Mouse (Mus musculus): ENCODE measurements around the gene Med19.
A peak's percentile ranks its signal among the peaks of the same experiment; 100 is the strongest.
"Not testable (repeated sequence)": the region's sequence is repeated elsewhere in the genome, so short reads cannot be mapped to it uniquely, and the experiment has no call there.

Med19 gene

DNA sequence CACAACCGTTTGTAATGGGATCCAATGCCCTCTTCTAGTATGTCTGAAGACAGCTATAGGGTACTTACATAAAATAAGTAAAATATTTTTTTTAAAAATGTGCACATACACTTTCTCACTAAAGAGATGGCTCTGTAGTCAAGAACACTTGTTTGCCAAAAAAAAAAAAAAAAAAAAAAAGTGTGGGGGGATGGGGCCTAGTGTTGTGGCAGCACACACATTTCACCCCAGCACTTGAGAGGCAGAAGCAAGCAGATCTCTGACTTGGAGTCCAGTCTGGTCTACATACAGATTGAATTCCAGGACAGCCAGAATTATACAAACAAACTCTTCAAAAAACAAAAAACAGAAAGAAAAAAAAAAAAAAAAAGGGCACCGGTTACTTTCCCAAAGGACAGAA is 42.5 kb downstream of the Med19 start:
- DNase-seq (ENCODE audit: low spot score) = no peak

GRCm38 (mm10) chr2:84721182-84721581 is 43.0 kb downstream of the Med19 start:
- DNase-seq (ENCODE audit: low spot score) = no peak

GRCm38 (mm10) chr2:84723856-84724255 is 45.7 kb downstream of the Med19 start:
- DNase-seq (ENCODE audit: low spot score) = no peak

DNA sequence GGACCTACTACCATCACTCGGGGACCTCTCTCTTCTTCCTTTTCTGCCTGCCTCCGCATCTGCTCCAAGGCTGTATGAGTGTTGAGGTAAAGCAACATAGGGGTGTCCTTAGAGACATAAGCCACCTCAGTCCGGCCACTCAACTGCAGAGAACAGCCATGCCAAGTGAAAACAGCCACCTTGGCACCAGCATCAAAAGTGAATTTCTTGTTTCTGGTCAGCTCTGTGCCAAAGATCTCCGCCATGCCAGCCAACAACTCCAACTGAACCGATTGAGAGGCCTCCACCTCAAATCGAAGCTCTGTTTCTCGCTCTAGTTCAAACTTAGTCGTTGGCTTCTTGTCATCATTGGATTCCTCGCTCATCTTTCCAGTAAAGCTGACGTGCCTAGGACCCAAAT is 47.6 kb downstream of the Med19 start:
- no peak for DNase-seq (ENCODE audit: low spot score)

GRCm38 (mm10) chr2:84726716-84727115 is 48.5 kb downstream of the Med19 start:
- no peak for DNase-seq (ENCODE audit: low spot score)

- peak; percentile 90 for DNase-seq (ENCODE audit: low spot score)
Measured at GRCm38 (mm10) chr2:84727172-84727858, 49.1 kb downstream of the Med19 start, which contains the start of gene Clp1. Clp1 (minus strand) TSS chr2:84727350.

GRCm38 (mm10) chr2:84728191-84728590 is 50.0 kb downstream of the Med19 start:
- not testable (repeated sequence) for DNase-seq (ENCODE audit: low spot score)

- no peak for DNase-seq (ENCODE audit: low spot score)
Measured at GRCm38 (mm10) chr2:84731206-84731605, 53.0 kb downstream of the Med19 start.

GRCm38 (mm10) chr2:84732394-84732793 is 54.2 kb downstream of the Med19 start:
- no peak for DNase-seq (ENCODE audit: low spot score)

DNA sequence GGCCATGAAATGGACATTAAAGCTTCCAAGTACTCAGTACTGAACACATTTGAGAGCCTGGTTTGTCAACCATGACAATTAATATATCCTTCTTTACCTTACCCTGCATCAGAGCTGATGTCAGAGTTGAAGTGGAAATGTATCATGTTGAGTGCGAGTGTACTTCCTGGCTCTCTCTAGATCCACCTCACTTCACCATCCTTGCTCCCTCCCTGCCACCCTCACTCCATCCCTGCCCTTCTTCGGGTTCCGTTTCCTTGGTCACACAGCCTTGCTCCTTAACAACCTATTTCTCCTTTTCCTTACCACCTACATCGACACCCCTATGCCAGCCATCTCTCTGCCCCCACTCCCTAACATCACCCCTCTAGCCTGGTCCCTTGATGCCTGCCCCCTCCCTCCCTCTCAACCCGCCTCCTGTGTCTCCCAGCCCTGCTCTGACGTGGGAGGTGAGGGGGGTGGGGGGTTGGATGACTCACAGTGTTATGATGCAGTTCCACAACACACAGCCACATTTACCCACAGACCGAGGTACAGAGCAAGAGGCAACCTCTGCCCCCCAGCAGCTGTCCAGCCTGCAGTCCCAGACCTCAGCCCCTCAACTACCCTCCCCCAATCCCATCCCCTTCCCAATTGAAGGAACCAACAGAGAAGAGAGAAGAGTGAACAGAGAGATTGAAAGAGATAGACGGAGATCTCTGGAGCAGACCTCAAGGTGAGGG is 55.5 kb downstream of the Med19 start, which contains the start of gene Ypel4:
Gene Ypel4 (plus strand): TSS at position 480 of the 722 bp plus-strand sequence.
- DNase-seq (ENCODE audit: low spot score) = no peak

DNA sequence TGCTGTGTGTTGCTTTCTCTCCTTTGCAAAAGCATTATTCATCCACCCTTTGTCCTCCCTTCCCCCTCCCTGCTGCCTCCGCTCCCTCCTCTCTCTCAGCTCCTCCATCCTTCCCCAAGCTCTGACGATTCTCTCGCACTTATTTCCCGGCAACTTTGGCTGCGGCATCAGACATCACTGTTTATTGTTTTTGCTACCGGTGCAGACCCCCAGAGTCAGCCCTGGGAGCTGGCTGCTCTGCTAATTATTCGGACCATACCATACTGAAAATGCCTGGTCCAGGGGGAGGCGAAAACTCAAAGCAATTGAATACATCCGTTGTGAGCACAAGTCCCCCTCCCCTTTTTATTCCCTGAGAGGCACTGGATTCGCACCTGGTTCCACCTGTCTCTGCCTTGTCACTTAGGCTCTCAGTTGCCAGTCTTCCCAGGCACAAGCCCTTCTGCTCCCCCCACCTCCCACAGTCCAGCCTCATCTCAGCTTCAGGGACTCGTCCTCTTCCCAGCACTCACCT is 56.2 kb downstream of the Med19 start:
- DNase-seq (ENCODE audit: low spot score) = no peak

DNA sequence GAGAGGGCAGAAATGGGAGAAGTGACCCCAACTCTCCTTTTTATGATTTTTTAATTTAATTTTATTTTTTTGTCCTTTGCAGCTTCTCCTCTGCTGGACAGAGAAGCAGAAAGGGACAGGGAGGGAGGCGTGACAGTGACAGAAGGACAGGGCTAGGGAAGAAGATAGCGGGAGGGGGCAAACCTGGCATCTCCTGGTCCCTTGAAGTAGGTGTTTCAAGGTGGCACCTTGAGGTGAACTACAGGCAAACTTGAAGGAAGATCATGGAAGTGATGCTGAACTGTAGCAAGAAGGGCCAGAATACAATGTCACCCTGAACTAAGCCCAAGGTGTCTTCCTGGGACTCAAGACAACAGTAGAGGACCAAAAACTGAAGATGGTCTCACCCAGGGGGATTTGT is 56.7 kb downstream of the Med19 start:
- no peak for DNase-seq (ENCODE audit: low spot score)

GRCm38 (mm10) chr2:84735346-84735920 is 57.2 kb downstream of the Med19 start:
- DNase-seq (ENCODE audit: low spot score) = no peak

DNA sequence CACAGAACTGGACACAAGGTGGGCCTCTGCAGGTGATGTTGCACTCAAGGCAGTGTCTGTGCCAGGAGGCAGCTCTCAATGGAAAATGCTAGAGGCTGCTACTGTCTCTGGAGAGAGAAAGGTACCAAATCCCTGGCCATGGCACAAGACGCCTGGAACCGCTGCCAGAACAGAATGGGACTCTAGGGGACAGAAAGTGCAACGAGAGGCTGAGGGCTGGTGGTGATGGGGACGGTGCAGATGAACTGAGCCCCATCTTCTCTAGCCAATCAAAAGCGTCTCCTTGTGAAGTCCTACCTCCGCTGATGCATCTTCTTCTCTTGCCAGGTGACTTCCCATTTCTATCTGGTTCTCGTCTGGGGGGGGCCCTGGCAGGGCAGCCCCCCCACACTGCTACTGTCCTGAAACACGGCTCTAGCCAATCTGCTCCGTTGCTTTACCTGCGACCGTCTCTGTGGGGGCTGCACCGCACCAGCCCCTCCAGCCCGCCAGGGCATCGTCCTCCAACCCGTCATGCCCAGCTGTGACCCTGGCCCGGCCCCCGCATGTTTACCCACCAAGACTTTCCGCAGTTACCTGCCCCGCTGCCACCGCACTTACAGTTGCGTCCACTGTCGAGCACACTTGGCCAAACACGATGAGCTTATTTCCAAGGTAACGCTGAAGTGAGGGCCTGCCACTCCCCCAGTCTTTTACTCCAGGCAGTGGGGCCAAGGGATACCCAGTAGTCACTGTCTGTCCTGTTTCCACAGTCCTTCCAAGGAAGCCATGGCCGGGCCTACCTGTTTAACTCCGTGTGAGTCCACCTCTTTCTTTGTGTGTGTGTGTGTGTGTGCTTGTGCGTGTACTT is 58.3 kb downstream of the Med19 start:
- no peak for DNase-seq (ENCODE audit: low spot score)

DNA sequence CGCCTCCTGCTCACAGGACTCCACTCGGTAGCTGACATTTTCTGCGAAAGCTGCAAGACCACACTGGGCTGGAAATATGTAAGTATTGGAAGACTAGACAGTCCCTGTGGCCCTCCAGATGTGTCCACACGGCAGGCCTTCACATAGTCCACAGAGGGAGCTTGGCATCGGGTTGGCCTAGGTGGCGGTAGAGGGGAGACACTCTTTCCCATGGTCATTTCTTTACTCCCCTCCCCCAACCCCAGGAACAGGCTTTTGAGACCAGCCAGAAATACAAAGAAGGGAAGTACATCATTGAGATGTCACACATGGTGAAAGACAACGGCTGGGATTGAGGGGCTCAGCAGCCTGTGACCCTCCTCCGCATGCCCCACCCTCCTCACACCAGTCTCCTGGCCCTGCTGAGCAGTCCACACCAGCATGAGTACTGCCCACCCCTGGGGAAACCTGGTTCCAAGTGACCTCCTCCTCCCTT is 59.3 kb downstream of the Med19 start:
- DNase-seq (ENCODE audit: low spot score) = no peak
